Mouse (Mus musculus) spleen, postnatal 4 days (tissue): Measurements from ENCODE around the gene Rplp2.
A peak's percentile ranks its signal among the peaks of the same experiment; 100 is the strongest.

Experiments
- DNase-seq, 2 experiments: peaks; one replicate each; pipeline ENCODE4 v3.0.0; 2022; ENCODE audit warnings: low spot score in 2 of 2

Gene Rplp2

DNA sequence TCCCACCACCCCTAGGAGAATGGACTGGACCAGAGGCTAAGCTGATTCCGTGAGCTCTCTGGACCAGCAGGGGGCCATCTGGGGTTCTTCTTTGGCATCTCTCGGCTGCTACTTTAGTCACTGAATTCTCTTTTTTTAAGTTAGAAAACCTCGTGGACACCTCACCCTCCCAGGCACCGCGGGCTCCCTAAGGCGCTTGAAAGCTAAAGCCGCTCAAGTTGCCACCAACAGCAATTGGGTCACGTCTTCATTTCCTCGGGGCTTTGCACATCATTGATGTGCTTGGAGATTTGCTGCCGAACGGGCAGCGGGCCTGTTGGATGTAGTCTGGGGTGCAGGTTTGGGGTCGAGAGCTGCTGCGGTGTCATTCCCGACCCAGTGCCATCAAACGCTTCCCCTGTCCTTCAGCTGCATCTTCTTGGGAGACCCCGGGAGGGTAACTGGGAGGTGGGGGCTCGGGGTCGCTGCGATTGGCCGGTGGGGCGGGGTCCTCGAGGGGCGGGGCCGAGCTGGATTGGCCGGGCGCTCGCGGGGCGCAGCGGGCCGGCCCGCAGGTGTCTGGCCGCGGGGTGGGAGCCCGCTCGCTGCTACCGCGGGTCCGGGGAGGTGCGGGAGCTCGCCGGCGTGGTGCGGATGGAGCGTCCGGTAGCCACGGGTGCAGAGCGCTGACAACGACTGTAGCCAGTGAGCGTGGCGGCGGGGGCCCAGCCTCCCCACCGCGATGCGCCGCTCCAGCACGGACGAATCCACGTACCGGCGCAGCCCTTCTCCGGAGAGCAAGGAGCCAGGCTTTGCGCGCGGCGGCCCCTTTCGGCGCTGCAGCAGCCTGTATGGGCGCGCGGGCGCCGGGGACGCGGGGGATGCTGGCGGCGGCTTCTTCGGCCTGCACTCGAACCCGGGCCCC is 34.6 kb downstream of the Rplp2 start:
- no peak for DNase-seq

DNA sequence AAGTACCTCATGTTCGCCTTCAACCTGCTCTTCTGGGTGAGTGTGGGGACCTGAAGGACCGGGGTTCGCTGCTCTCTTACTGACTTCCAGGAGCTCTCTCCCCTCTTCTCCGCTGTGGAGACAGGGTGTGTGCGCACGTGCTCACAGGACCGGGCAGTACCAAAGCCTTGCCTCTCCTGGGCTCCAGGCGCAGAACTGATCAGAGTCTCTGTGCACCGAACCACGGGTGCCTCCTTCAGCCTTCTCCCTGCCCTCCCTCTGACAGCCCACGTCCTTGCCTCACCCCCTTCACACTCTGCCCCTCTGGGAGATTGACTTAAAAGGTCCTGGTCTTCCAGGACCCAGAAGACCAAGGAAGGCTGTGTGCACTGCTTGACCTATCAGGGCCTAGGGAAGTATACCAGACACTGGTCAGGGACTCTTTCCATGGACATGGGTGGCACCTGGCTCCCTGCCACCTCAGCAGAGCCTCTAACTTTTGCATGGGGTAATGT is 35.4 kb downstream of the Rplp2 start:
- no peak for DNase-seq

DNA sequence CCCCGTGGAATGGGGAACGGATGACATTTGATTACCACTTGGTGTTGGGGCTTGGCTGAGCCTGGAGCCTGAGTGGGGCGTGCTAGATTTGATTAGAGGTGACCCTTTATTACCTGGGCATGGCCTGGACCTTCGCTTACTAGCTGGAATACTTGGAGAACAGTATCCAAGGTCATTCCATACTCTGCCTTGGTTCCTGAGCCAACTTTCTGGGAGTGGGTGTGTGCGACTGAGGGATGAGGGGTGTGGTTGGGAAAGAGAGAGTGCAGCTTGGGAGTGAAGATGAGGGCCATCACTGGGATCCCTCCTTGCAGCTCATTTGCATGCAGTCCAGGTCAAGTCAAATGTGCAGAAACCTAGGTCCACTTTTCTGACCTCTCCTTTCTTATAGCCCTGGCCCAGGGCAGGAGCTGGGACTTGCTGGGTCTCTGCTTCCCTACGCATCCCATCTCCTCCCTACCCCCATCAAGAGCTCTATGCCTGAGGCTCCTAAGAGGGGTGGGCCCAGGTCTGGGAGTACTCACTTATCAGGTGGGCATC is 36.0 kb downstream of the Rplp2 start:
- no peak for DNase-seq

DNA sequence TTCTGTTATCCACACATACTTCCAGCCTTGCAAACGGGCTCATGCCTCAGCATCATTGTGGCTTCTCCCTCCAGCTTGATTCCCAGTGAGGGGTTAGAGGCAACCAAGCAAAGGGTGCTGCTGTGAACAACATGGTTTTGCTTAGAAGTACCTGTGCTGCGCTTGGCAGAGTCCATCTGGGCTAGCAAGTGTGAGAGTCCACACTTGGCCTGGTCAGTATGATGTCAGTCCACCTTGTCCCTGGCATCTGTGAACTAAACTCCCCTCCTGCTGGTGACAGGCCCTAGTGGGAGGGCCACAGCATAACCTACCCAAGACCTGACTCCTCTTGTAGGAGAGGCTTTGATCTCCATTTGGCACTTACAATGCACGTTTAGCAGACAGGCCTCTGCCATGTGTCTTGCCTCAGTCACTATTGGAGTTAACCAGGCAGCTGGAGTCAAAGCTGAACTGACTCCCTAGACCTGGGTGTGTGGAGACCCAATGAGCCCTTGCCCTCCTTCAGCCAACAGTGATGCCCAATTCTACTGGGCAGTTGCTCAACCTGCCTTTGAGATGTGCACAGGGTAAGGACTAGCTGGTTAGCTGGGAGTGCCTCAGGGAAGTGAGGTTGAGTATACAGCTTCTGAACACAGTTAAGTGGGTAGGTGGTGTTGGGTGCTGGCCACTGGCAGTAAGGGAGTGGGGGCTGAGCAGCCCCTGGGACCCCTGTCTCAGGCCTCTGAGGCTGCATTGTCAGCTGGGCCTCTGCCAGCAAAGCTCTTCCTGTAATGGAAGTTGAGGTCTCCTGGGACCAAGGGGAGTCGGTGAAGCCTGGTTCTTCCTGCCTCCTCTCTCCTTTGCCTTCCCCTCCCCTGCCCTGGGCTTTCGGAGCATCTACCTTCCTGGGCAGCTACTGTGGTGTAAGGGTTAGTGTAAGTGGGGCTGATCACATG is 37.3 kb downstream of the Rplp2 start:
- DNase-seq: no peak

DNA sequence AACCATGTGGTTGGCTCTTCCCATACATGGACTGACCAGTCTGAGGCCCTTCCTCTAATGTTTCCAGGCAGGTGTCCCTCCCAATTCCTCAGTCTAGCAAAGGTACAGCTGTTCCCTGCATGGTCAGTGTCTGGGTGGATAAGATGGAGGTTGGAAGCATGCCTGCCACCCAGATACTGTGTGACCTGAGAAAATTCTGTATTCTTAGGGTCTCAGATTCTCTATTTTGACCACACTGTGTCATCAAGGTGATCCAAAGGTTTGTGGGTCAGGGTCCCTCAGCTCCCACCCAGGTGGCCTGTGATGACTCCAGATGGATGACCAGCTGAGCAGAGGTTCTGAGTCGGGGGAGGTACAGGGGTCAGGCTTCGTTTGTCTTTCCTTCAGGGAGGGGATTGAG is 38.0 kb downstream of the Rplp2 start:
- no peak for DNase-seq

DNA sequence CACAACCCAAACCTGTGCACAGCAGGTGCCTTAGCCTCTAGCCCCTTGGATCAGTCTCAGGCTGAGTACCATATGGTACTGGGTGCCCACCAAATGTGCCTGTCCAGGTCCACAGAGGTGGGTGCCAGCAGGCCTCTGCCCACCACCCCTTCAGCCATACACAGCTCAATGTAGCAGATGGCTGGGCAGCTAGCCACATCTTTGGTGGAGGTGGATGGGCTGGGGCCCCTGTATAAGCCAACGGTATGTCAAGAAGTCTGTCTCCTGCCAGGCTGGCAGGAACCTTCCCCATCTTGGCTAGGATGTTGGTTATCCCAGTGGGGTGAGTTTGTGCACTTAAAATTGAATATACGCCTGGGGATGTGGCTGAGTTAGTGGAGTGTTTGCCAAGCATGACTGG is 38.4 kb downstream of the Rplp2 start:
- DNase-seq: no peak

DNA sequence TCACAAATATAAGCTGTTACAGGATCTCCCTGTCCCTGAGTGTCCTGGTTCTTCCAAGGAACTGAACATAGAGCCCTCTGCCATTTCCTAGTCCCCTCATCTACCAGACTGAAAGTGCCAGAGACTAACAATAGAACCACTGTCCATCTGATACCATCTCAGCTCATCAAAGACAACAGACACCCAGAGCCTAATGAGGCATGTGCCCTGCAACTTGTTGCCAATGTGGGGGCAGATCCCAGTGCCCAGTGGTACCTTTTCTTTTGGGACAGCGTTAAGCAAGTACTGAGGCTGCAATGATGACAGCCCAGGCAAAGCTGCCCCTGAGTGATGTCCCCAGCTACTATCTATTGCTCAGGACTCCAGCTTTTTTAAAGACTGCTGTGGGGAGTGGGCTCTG is 39.1 kb downstream of the Rplp2 start:
- DNase-seq: no peak

DNA sequence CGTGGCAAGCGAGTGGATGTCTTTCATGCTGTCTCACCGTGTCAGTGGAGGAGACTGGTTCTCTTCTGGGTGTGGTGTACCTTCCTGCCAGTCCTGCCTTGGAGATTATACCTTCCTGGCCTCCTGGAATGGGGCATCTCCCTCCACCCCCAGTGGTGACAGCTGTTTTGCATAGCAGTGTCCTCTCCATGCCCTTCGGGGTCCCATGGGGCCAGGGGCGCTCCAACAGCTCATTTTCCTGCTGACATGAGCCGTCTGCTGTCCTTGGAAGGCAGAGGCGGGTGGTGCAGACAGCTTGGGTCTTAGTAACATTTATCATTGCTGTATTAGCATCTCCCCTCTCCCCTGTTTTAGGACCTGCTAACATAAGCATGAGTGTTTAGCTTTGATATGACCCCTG is 40.0 kb downstream of the Rplp2 start:
- DNase-seq: no peak

DNA sequence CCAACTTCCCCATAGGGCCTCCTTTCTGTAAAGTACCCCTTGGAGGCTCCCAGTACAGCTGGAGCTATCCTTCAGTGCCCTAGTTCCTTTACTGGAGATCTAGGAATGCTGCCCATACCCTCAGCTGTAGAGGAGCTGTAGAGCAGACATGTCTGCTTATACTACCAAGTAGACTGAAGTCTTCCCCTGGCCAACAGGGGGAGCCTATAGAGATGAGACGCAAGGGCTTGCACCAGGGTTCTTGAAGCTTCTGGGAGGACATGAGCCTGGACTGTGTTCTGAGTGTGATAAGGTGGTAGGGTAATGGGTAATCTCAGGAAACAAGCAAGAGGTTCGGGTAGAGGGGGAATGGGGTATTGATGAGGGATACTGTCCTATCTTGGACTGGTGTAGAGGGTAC is 44.0 kb downstream of the Rplp2 start:
- DNase-seq: peak in 1 of 2 experiments; percentile 46

DNA sequence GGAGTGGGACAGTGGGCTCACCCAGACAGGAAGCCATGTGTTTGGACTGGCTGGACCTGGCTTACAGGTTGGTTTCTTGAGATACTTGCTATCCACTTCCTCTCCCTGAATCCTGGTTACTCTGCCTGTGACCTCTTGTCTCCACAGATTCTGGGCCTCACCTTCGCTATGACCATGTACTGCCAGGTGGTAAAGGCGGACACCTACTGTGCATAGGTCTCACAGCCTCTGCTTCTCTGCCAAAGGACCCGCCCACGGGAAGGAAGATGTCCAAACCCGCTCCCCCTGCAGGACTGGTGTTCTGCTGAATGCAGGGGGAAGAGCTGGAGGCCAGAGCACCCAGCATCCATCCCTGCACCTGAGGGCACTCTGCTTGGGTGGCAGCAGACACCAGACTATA is 45.6 kb downstream of the Rplp2 start:
- no peak for DNase-seq

DNA sequence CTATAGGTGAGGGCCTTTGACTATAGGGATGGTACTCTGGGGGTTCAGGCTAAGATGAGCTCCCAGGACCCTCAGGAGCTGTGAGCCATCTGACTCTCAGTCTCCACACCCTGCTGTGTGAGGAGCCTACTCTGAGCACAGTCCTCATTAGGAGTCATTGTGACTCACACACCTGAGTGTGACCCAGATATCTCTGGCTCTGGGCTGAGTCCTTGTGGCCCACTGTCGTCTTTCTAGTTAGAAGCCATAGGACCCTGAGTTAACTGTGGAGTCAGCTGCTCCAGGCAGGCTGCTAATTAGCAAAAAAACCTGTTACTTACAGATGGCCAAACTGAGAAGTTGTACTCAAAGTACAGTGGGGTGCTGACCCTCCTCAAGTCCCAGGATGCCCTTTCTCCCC is 46.6 kb downstream of the Rplp2 start:
- DNase-seq: no peak

DNA sequence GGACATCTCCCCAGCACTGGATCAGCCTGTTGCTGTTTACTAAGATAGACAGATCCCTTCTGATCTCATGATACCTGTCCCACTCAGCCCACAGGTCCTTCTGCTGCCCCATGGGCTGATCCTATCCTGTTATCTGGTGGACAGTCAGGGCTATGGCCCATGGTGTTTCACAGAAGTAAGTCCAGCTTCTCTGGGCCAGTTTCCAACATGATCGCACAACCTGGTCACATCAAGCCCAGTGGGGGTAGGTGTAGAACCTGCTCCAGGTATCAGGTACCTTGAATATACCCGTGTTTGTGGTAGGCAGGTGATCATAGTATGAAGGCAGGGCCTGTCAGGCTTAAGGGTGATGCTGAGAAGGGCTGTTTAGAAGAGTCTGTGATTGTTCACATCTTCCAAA is 48.2 kb downstream of the Rplp2 start:
- DNase-seq: no peak

DNA sequence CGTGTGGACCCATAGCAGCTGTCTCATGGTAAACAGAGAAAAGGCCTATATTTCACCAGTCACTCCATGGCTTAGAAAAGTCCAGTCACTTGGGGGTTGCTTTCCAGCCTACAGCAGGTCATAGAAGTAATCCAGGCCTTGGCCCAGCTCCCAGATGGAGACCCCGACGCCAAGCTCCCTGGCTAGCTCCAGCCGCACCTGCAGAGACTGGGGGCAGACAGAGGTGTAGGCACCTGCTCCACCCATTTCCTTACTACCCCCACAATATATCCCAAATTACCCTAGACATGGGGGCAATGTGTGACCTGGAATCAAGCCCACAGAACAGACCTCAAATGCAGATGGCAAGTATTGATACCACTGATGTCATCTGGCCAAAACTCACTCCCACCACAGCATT is 48.8 kb downstream of the Rplp2 start:
- DNase-seq: no peak

DNA sequence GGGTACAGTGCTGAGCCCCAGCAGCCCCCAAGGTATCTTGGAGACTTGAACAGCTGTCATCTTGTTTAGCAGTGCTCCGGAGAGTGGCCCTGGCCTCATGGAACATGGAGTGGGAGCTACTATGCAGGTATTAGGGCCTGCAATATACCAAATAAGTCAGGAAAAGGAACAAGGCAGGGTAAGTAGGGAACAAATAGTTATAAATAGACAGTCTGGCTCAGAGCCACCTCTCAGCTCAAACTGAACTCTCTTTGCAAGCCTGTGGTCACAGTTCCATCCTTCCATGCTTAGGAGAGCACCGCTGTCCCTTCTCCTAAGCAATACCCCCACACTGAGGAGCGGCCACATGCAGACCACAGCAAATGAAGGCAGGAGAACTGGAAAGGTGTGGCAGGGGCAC is 50.4 kb downstream of the Rplp2 start:
- DNase-seq: no peak
